Mouse (Mus musculus): ENCODE data around the gene Pmm2. TPM values are rescaled to one million over a fixed set of nuclear protein-coding genes. Genes with fewer than 3 reads are reported as not detected.

Pmm2 gene
- polyA plus RNA-seq, 1 experiment from 2014 or later, result 38.0 TPM

- Histone ChIP-seq H3K36me3 (replicated peaks; ENCODE audit: insufficient read depth, low read length) (peaks cover 10% of the 10 kb centered on the region), H3K4me1 (ENCODE audit: insufficient read depth) (no peaks in the 10 kb centered on the region), H3K9me3 (ENCODE audit: low read length) (no peaks in the 10 kb centered on the region), H3K4me3 (ENCODE audit: low read depth, low read length) (no peak overlapping the region), H3K9ac (replicated peaks) (no peak overlapping the region), H3K27me3 (ENCODE audit: insufficient read depth, low read length) (no peaks in the 10 kb centered on the region), H3K27ac (ENCODE audit: low read depth) (no peak overlapping the region), H3K4me2 (ENCODE audit: low read depth, low read length) (no peak overlapping the region)
- 73% methylated on average over 2 of the region's 2 CpGs for WGBS (ENCODE audit: insufficient replicate concordance)
- ATAC-seq, result no peak
- TF ChIP-seq CTCF (IDR thresholded peaks at IDR 0.05; ENCODE audit: low read depth) (no peak), EP300 (IDR thresholded peaks at IDR 0.05; ENCODE audit: low read depth) (no peak)
- no peak for DNase-seq
These were observed 7.1 kb upstream of the Pmm2 start for GRCm38 (mm10) chr16:8630419-8630818.

DNA sequence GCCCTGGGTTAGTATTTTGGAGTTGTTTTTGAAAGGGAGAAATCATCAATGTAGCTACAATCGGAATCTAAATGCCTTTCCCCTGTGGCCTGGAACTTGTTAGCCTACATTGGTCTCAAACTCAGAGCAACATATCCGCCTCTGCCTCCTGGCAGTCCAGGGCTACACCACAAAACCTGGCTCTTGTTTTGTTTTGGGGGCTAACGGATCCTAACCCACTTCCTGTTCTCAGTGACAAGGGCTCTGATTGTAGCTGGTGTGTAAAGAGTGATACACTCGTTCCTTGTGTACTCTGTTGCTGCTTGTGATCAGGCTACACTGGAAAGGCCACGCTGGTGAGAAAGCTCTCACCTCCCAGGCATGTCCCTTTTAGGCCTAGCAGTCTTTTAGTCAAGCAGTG, 6.0 kb upstream of the Pmm2 start:
- no peak for ATAC-seq
- no peak overlapping the region for H3K4me2 ChIP-seq (ENCODE audit: low read depth, low read length)
- peaks cover 16% of the 10 kb centered on the region for H3K36me3 ChIP-seq (replicated peaks; ENCODE audit: insufficient read depth, low read length)
- H3K9me3 ChIP-seq (ENCODE audit: low read length), result no peaks in the 10 kb centered on the region
- DNase-seq, result no peak
- H3K4me3 ChIP-seq (ENCODE audit: low read depth, low read length), result no peak overlapping the region
- no peak overlapping the region for H3K9ac ChIP-seq (replicated peaks)
- WGBS (ENCODE audit: insufficient replicate concordance), result 52% methylated on average over 5 of the region's 5 CpGs
- H3K27ac ChIP-seq (ENCODE audit: low read depth), result no peak overlapping the region
- no peaks in the 10 kb centered on the region for H3K27me3 ChIP-seq (ENCODE audit: insufficient read depth, low read length)
- TF ChIP-seq CTCF (IDR thresholded peaks at IDR 0.05; ENCODE audit: low read depth) (no peak), EP300 (IDR thresholded peaks at IDR 0.05; ENCODE audit: low read depth) (no peak)
- H3K4me1 ChIP-seq (ENCODE audit: insufficient read depth), result peaks cover 8% of the 10 kb centered on the region

DNA sequence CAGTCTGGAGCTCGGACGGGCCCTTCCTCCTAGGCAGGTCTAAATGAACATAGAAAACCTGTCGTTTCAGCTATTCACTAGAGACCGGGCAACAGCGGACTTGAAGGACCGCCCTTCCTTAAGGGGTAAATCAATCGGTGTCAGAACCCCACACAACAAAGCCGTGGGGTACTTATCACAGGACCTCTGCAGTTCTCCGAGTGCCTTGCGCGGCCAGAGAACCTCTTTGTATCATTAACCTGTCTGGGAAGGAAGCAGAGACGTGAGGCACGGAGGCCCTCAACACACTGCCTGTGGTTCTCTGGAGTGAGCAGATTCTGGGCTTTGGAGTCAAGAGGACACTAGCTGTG, 632 bp upstream of the Pmm2 start:
- Histone ChIP-seq H3K4me1 (ENCODE audit: insufficient read depth) (peaks cover 31% of the 10 kb centered on the region), H3K9me3 (ENCODE audit: low read length) (no peaks in the 10 kb centered on the region), H3K4me2 (ENCODE audit: low read depth, low read length) (peak overlapping the region; percentile 88), H3K9ac (replicated peaks) (peak overlapping the region; percentile 89), H3K4me3 (ENCODE audit: low read depth, low read length) (peak overlapping the region; percentile 93), H3K27ac (ENCODE audit: low read depth) (peak overlapping the region; percentile 98), H3K27me3 (ENCODE audit: insufficient read depth, low read length) (no peaks in the 10 kb centered on the region), H3K36me3 (replicated peaks; ENCODE audit: insufficient read depth, low read length) (peaks cover 22% of the 10 kb centered on the region)
- DNase-seq (no peak), ATAC-seq (peak; percentile 28)
- TF ChIP-seq CTCF (IDR thresholded peaks at IDR 0.05; ENCODE audit: low read depth) (no peak), EP300 (IDR thresholded peaks at IDR 0.05; ENCODE audit: low read depth) (no peak)
- 0% methylated on average over 13 of the region's 13 CpGs for WGBS (ENCODE audit: insufficient replicate concordance)

DNA sequence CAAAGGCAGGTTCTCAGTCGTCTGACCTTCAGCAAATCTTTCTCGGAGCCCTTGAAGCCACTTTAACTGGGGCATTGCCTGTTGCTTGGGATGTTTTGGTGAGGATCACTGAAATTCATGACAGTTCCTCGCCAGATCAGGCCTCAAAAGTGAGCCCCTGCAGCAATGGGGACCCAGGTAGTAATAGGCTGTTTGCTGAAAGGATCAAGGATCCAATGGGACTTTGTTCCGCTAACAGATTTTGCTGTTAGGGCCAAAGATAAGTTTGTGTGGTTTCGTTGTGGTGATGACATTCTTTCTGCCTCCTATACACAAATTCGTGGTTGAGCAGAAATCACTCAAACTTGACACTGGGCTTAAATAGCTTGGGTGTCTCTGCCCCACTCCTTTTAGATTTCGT, 657 bp downstream of the Pmm2 start:
- H3K4me1 ChIP-seq (ENCODE audit: insufficient read depth), result peaks cover 31% of the 10 kb centered on the region
- peak overlapping the region; percentile 98 for H3K27ac ChIP-seq (ENCODE audit: low read depth)
- no peaks in the 10 kb centered on the region for H3K9me3 ChIP-seq (ENCODE audit: low read length)
- WGBS (ENCODE audit: insufficient replicate concordance), result 16% methylated on average over 7 of the region's 7 CpGs
- no peak for ATAC-seq
- TF ChIP-seq CTCF (IDR thresholded peaks at IDR 0.05; ENCODE audit: low read depth) (no peak), EP300 (IDR thresholded peaks at IDR 0.05; ENCODE audit: low read depth) (no peak)
- no peaks in the 10 kb centered on the region for H3K27me3 ChIP-seq (ENCODE audit: insufficient read depth, low read length)
- H3K36me3 ChIP-seq (replicated peaks; ENCODE audit: insufficient read depth, low read length), result peaks cover 29% of the 10 kb centered on the region
- DNase-seq, result no peak
- peak overlapping the region; percentile 89 for H3K9ac ChIP-seq (replicated peaks)
- H3K4me2 ChIP-seq (ENCODE audit: low read depth, low read length), result peak overlapping the region; percentile 88
- peak overlapping the region; percentile 93 for H3K4me3 ChIP-seq (ENCODE audit: low read depth, low read length)

DNA sequence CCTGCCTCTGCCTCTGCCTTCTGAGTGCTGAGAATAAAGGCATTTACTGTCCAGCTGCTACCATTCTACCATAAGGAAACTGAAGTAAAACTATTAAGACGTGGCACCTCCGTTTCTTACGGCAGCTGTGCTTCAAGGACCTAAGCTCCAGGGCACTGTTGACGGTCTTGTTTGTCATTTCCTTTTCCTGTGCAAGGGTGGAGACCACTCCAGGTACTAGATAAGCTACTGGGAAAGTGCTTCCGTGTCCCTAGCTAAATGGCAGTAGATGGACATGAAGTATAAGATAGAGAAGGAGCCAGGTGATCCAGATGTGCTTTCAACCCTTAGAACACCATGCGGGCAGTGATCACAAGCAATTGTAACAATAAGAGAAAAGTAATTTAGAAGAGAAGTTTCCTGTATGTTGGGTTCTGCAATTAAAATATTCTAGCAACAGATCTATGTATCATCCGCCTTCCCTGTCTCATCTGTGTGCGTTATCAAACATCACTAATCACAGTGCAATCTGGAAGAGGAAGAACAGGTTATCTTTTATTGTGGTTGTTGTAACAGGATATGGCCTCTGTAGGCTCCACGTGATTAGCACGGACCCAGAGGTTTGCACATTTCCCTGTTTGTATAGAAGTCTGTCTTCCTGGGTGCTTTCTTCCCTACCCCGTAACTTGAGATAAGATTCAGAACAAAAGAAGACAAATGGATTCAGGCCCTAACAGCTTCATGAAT, 2.2 kb downstream of the Pmm2 start:
- DNase-seq (no peak), ATAC-seq (no peak)
- H3K4me2 ChIP-seq (ENCODE audit: low read depth, low read length), result peak overlapping the region; percentile 33; the same call in 1 of the 2 replicates
- peaks cover 36% of the 10 kb centered on the region for H3K36me3 ChIP-seq (replicated peaks; ENCODE audit: insufficient read depth, low read length)
- H3K9me3 ChIP-seq (ENCODE audit: low read length), result no peaks in the 10 kb centered on the region
- WGBS (ENCODE audit: insufficient replicate concordance), result 59% methylated on average over 11 of the region's 11 CpGs
- no peaks in the 10 kb centered on the region for H3K27me3 ChIP-seq (ENCODE audit: insufficient read depth, low read length)
- no peak overlapping the region for H3K27ac ChIP-seq (ENCODE audit: low read depth)
- H3K4me1 ChIP-seq (ENCODE audit: insufficient read depth), result peaks cover 31% of the 10 kb centered on the region
- no peak overlapping the region for H3K4me3 ChIP-seq (ENCODE audit: low read depth, low read length)
- H3K9ac ChIP-seq (replicated peaks), result no peak overlapping the region
- TF ChIP-seq CTCF (IDR thresholded peaks at IDR 0.05; ENCODE audit: low read depth) (no peak), EP300 (IDR thresholded peaks at IDR 0.05; ENCODE audit: low read depth) (no peak)

DNA sequence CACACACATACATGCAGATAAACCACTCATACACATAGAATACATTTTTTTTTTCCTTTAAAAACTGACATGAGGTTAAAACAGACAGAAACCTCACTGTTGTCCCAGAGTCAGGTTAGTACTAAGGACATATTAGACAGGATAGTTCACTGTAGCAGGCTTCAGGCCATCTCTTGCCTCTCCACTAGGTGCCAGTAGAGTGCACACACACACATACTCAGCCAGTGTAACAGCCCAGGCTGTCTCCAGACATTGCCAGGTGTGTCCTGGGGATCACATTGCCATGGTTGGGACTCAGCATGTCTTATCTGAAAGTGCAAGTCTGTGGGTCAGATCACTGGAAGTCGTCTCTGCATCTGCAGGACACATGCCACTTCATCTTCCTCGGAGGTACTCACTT, 6.4 kb downstream of the Pmm2 start:
- peaks cover 69% of the 10 kb centered on the region for H3K36me3 ChIP-seq (replicated peaks; ENCODE audit: insufficient read depth, low read length)
- WGBS (ENCODE audit: insufficient replicate concordance), result 65% methylated on average over 2 of the region's 2 CpGs
- no peaks in the 10 kb centered on the region for H3K27me3 ChIP-seq (ENCODE audit: insufficient read depth, low read length)
- TF ChIP-seq EP300 (IDR thresholded peaks at IDR 0.05; ENCODE audit: low read depth) (no peak), CTCF (IDR thresholded peaks at IDR 0.05; ENCODE audit: low read depth) (peak; percentile 95)
- peak; percentile 62 for DNase-seq
- ATAC-seq, result peak; percentile 86
- peaks cover 13% of the 10 kb centered on the region for H3K4me1 ChIP-seq (ENCODE audit: insufficient read depth)
- H3K9ac ChIP-seq (replicated peaks), result no peak overlapping the region
- no peak overlapping the region for H3K27ac ChIP-seq (ENCODE audit: low read depth)
- H3K4me2 ChIP-seq (ENCODE audit: low read depth, low read length), result no peak overlapping the region
- H3K4me3 ChIP-seq (ENCODE audit: low read depth, low read length), result no peak overlapping the region
- H3K9me3 ChIP-seq (ENCODE audit: low read length), result no peaks in the 10 kb centered on the region
